Mouse (Mus musculus) embryonic facial prominence, embryonic 15.5 days (tissue): Measurements from ENCODE around the gene Alg5. TPM values are rescaled to one million over a fixed set of nuclear protein-coding genes. Genes with fewer than 3 reads are reported as not detected.

Experiments
- ATAC-seq: fragments of 200-750 bp; cut with Nextera tagmentation; 2 replicates; pipeline ENCODE4 v1.8.0; 2017; ENCODE audit warnings: low read depth, moderate TSS enrichment; ENCODE audit not compliant: insufficient number of reproducible peaks, low FRiP score, low TSS enrichment
- H3K27ac ChIP-seq: fragments of 300-500 bp; sonication (generic); replicated peaks from 2 replicates; pipeline ENCODE4 v1.5.1; 2015; ENCODE audit warnings: mild to moderate bottlenecking, inconsistent platforms
- H3K27me3 ChIP-seq: fragments of 300-500 bp; sonication (generic); 2 replicates; pipeline ENCODE4 v1.6.1; 2015; ENCODE audit warnings: inconsistent platforms
- H3K36me3 ChIP-seq: fragments of 300-500 bp; sonication (generic); 2 replicates; pipeline ENCODE4 v1.6.1; 2015; ENCODE audit warnings: mild to moderate bottlenecking, inconsistent platforms
- H3K4me1 ChIP-seq: fragments of 300-500 bp; sonication (generic); 2 replicates; pipeline ENCODE4 v1.6.1; 2015; ENCODE audit warnings: inconsistent platforms
- H3K4me2 ChIP-seq: fragments of 300-500 bp; sonication (generic); replicated peaks from 2 replicates; pipeline ENCODE4 v1.6.1; 2015; ENCODE audit warnings: mild to moderate bottlenecking, inconsistent platforms
- H3K4me3 ChIP-seq: fragments of 300-500 bp; sonication (generic); replicated peaks from 2 replicates; pipeline ENCODE4 v1.5.1; 2015; ENCODE audit warnings: mild to moderate bottlenecking, inconsistent platforms
- H3K9ac ChIP-seq: fragments of 300-500 bp; sonication (generic); 2 replicates; pipeline ENCODE4 v1.6.1; 2015; ENCODE audit warnings: inconsistent platforms
- H3K9me3 ChIP-seq: fragments of 300-500 bp; sonication (generic); replicated peaks from 2 replicates; pipeline ENCODE4 v1.6.1; 2016; ENCODE audit warnings: inconsistent platforms
- WGBS: fragments of 180-500 bp; shearing (Covaris S2); methylation state at CpG from one replicate; pipeline ENCODE4 v1.1.7; 2015; 5-methylcytosine and 5-hydroxymethylcytosine counted together
- polyA plus RNA-seq: library from polyadenylated mRNA; unstranded; fragments of >200 nt; fragmentation: Nextera tagmentation; extraction: Ambion mirVana; gene quantifications from 2 replicates; pipeline ENCODE4 v1.2.1, GENCODE M21; 2015

Gene Alg5
- polyA plus RNA-seq, 1 experiment from 2014 or later: 58.4 TPM

DNA sequence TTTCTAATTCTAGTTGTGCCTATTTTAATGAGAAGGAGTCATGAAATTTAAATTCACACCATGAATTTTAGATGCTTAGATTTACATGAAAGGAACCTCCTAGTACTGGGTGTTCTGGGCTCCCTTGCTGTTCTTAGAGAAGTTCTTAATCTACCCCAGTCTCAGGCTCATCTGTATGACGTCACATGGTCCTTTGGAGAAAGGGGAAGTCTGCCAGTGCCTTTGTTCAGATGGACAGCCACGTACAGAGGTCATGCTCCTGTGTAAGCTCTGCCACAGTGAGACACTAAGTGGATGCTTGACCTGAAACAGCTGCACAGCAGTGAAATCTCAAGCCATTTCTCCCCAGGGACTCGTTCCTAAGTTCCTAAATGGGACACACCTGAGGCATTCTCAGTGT, 16.4 kb upstream of the Alg5 start:
- Histone ChIP-seq H3K9me3 (no peaks in the 10 kb centered on the region), H3K4me1 (no peaks in the 10 kb centered on the region), H3K4me3 (no peak overlapping the region), H3K9ac (no peak overlapping the region), H3K36me3 (peaks cover 69% of the 10 kb centered on the region), H3K27ac (no peak overlapping the region), H3K27me3 (no peaks in the 10 kb centered on the region), H3K4me2 (no peak overlapping the region)
- WGBS: 73% methylated on average over 3 of the region's 3 CpGs
- ATAC-seq: no peak

DNA sequence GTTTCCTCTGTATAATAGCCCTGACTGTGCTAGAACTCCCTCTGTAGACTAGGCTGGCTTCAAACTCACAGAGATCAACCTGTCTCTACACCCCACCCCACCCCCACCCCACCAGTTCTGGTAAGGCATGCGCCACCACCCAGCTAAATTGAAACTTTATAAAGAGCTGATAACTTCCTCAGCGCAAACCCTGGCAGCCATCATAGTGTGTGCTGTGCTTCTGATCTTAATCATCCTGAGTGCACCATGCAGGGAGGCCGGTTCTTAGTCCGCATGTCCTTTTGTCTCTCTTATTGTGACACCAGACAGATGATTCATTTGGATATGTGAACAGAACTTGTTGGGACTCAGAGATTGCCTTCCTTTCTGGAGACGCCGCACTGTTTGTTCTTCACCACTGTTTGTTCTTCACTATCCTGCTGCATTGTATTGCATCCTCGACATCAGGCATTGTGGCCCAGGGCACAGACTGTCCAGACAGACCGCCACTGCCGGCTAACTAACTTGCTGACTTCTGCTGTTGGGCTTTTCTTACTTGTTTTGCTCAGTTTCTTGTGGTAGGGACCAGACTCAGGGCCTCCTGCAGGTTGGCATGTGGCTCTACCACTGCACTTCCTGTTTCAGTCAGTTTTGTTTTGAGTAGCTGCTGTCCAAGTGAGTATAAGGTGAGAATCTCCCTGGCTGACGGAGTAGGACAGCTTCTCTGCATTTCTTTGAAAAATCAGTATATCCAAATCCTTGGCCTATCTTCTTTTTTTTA, 11.4 kb upstream of the Alg5 start:
- no peak overlapping the region for H3K4me3 ChIP-seq
- H3K4me2 ChIP-seq: no peak overlapping the region
- H3K27me3 ChIP-seq: no peaks in the 10 kb centered on the region
- no peaks in the 10 kb centered on the region for H3K4me1 ChIP-seq
- H3K9ac ChIP-seq: no peak overlapping the region
- no peak overlapping the region for H3K27ac ChIP-seq
- no peaks in the 10 kb centered on the region for H3K9me3 ChIP-seq
- ATAC-seq: no peak
- WGBS: 90% methylated on average over 10 of the region's 10 CpGs
- peaks cover 63% of the 10 kb centered on the region for H3K36me3 ChIP-seq

DNA sequence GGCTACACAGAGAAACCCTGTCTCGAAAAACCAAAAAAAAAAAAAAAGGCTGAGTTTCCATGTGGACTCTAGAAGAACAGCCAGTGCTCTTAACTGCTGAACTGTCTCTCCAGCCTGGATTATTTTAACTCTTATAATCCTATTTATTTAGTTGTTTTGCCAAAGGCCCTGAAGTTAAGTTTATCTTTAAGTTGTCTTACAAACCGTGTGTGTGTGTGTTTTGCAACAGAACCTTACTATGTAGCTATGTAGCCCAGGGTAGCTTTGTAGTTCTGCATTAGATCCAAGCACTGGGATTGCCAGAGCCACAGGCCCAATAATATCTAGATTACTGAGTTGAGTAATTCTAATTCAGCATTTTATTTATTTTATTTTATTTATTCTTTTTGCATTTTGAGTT, 10.0 kb upstream of the Alg5 start:
- no peak for ATAC-seq
- no peak overlapping the region for H3K9ac ChIP-seq

DNA sequence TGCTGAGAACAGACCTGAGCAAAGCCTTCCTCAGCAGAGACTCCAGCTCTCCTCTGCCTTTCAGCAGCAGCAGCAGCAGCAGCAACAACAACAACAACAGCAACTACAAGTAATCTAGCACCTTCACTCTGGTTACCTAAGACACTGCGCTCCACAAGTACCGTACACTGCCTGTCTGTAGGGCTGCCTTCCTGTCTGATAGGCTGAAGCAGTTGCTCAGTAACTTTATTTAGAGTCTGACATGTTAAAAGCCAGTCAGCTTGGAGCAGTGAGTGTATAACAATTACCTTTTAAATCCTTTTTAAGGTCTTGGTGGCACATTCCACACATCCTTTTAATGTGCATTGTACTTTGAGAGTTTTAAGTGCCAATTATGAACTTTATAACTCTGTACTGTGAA, 7.8 kb upstream of the Alg5 start:
- Histone ChIP-seq H3K9ac (no peak overlapping the region), H3K27me3 (no peaks in the 10 kb centered on the region), H3K9me3 (no peaks in the 10 kb centered on the region), H3K4me1 (no peaks in the 10 kb centered on the region), H3K4me2 (no peak overlapping the region), H3K4me3 (no peak overlapping the region), H3K36me3 (peaks cover 79% of the 10 kb centered on the region), H3K27ac (no peak overlapping the region)
- ATAC-seq: no peak
- 91% methylated on average over 2 of the region's 2 CpGs for WGBS

More for the DNA sequence above, 10.0 kb upstream of the Alg5 start:
- H3K4me2 ChIP-seq: no peak overlapping the region
- H3K27ac ChIP-seq: no peak overlapping the region
- no peaks in the 10 kb centered on the region for H3K9me3 ChIP-seq
- WGBS: 68% methylated on average over 2 of the region's 2 CpGs
- H3K4me1 ChIP-seq: no peaks in the 10 kb centered on the region
- peaks cover 74% of the 10 kb centered on the region for H3K36me3 ChIP-seq
- H3K27me3 ChIP-seq: no peaks in the 10 kb centered on the region
- H3K4me3 ChIP-seq: no peak overlapping the region

DNA sequence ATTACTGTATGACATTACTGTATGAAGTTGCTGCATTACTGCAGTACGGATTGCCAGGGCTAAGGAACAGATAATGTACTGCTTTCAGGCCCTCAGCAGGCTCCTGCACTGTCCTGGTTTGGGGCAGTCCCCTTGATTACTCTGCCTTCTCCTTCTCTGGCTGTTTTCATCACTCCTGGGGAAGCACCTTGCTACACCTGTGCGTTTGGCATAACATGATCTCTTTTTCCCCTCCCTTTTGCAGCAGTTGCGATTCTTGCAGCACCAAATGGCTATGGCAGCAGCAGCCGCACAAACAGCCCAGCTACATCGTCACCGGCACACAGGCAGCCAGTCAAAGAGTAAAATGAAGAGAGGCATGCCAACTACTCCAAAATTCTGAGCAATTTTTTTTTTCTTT, 7.2 kb upstream of the Alg5 start:
- H3K4me3 ChIP-seq: no peak overlapping the region
- no peaks in the 10 kb centered on the region for H3K9me3 ChIP-seq
- H3K27me3 ChIP-seq: no peaks in the 10 kb centered on the region
- H3K4me1 ChIP-seq: no peaks in the 10 kb centered on the region
- no peak overlapping the region for H3K4me2 ChIP-seq
- 93% methylated on average over 6 of the region's 6 CpGs for WGBS
- no peak for ATAC-seq
- H3K36me3 ChIP-seq: peaks cover 79% of the 10 kb centered on the region
- H3K27ac ChIP-seq: no peak overlapping the region
- H3K9ac ChIP-seq: no peak overlapping the region

DNA sequence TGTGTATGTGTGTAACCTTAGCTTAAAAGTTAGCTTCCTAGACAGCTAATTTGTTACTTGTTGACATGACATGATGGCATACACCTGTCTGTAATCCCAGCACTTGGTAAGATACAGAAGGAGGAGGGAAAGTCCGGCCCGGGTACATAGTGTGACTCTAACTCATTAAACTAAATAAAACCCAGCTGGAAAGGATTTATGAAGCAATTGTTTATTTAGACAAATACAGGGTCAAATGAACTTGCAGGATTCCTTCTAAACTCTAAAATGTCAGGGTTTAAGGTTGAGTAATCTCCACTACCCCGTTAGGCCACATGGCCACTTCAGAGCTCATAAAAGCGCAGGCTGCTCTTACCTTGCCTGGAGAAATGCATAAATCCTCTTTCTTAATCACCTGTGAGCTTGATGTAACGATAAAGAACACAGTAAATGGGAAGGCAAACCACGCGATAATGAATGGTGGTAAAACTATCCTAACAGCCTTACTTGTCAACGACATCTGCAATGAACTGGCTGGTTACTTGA, 3.7 kb upstream of the Alg5 start:
- Histone ChIP-seq H3K27ac (no peak overlapping the region), H3K27me3 (no peaks in the 10 kb centered on the region), H3K36me3 (peaks cover 63% of the 10 kb centered on the region), H3K4me3 (no peak overlapping the region), H3K4me1 (peaks cover 5% of the 10 kb centered on the region; the same call in 1 of the 2 replicates), H3K9ac (no peak overlapping the region), H3K4me2 (no peak overlapping the region), H3K9me3 (no peaks in the 10 kb centered on the region)
- 73% methylated on average over 8 of the region's 8 CpGs for WGBS
- no peak for ATAC-seq

DNA sequence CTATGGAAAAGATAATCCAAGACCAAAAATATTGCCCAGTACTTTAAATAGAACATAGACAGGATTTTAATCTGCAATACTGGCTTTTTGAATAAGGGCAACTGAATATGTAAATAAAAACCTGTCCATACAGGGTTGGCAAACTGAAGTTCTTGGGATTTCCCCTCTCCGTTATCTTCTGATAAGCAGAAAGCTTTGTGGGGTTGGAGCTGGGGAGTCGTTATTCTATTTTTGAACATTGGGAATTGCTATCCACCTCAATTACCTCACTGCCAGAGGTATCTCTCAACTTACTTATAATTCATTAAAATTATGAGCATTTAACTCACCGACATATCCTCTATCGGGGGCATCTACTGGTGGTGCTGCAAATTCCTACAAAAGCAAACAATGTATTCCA, 3.0 kb upstream of the Alg5 start:
- no peaks in the 10 kb centered on the region for H3K9me3 ChIP-seq
- peaks cover 5% of the 10 kb centered on the region; the same call in 1 of the 2 replicates for H3K4me1 ChIP-seq
- H3K4me3 ChIP-seq: no peak overlapping the region
- peaks cover 56% of the 10 kb centered on the region for H3K36me3 ChIP-seq
- H3K27ac ChIP-seq: no peak overlapping the region
- no peak overlapping the region for H3K4me2 ChIP-seq
- no peak overlapping the region for H3K9ac ChIP-seq
- 84% methylated on average over 4 of the region's 4 CpGs for WGBS
- H3K27me3 ChIP-seq: no peaks in the 10 kb centered on the region
- no peak for ATAC-seq

DNA sequence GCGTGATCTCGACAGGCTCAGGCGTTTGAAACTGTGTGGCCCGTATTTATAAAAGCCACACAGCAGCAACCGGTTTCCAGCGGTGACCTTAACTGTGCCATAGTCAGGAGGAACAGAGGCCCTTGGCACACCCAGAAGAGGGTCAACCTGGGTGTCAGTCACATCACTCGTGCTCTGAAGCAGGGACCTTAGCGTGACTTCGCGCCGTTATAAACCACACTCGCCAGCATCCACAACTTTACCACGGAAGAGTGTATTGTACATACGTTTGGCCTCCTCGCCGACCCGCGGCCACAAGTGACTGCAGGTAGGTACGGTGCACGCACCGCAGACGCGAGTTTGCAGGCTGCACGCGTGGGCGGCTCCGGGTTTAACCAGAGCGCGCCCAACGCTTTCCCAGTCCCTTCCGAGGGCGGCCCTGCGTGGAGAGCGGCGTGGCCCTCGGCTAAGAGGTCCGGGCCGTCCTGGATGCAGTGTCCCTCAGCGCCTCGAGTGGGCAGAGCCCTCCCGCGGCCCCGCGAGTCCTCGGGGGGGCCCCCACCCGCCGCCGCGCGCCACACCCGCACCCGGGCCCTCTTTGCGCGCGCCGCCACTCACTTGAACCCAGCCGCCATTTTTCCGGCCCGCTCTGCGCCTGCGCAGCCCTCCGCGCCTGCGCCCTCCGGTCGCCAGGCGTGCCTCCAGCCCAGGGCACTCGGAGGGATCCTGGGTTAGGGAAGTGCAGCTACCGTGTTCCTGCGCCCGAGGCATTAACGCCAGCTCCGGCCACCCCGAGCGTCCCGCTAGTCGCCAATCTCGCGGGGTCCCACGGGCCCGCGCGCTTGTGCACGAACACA, 710 bp upstream of the Alg5 start:
- WGBS: under 1% methylated on average over 84 of the region's 84 CpGs
- H3K4me2 ChIP-seq: peak overlapping the region; percentile 77
- H3K36me3 ChIP-seq: peaks cover 49% of the 10 kb centered on the region

DNA sequence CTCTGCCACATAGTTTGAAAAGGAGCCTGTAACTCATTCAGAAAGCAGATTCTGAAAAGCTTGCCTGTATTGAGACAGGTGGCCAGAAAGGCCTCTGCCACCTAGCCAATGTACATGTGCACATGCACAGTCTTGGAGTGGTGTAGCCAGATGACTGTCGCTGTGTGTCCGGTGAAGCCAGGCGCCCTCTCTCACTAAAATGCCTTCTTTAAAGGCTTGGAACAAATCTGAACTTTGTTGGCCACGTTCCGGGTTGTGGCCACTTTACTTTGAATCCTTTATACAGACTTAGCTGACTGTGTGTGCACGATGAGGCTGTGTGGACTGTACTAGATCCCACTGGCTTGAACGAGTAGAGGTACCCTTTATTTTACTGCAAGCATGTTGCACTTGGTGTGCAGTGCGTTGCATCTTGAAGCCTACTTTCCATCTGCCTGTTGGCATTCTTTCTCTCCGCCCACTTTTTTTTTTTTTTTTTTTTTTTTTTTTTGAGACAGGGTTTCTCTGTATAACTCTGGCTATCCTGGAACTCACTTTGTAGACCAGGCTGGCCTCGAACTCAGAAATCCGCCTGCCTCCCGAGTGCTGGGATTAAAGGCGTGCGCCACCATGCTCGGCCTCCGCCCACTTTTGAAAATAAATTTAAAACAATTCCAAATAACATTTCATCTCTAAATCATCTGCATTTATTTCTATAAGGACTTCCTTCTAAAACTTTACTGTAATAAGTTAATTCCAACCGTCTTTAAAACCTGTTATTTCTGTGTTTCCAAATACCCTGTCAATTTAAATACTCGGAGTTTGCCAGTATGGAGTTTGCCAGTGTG, 975 bp downstream of the Alg5 start:
- H3K27ac ChIP-seq: peak overlapping the region; percentile 100

More for the DNA sequence above, 710 bp upstream of the Alg5 start:
- H3K4me3 ChIP-seq: peak overlapping the region; percentile 94
- peak overlapping the region; percentile 83 for H3K9ac ChIP-seq
- no peaks in the 10 kb centered on the region for H3K9me3 ChIP-seq
- peak overlapping the region; percentile 100 for H3K27ac ChIP-seq
- H3K4me1 ChIP-seq: peaks cover 5% of the 10 kb centered on the region; the same call in 1 of the 2 replicates
- peak; percentile 94 for ATAC-seq
- no peaks in the 10 kb centered on the region for H3K27me3 ChIP-seq

DNA sequence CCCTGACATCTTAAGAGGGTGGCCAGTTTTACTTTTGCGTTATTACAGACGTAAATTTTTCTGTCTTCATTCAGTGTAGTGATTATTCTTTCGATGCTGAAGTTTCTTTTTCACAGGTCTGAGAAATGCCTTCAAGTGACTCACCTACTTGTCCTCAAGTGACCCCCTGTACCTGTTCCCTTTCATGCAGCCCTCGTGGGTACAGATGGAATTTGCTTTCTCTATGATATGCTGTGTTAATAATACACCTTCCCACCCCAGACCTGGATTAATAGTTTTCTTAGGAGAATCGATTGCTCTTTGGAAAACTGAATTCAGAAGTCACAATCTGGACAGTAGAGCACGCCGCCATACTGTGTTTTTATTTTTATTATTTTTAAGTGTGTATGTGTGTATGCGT, 2.0 kb downstream of the Alg5 start:
- Histone ChIP-seq H3K4me1 (peaks cover 5% of the 10 kb centered on the region; the same call in 1 of the 2 replicates), H3K27ac (no peak overlapping the region), H3K4me2 (no peak overlapping the region), H3K9ac (no peak overlapping the region), H3K36me3 (peaks cover 45% of the 10 kb centered on the region), H3K27me3 (no peaks in the 10 kb centered on the region), H3K4me3 (no peak overlapping the region), H3K9me3 (no peaks in the 10 kb centered on the region)
- WGBS: 94% methylated on average over 8 of the region's 8 CpGs
- ATAC-seq: no peak

More for the DNA sequence above, 975 bp downstream of the Alg5 start:
- peak overlapping the region; percentile 94 for H3K4me3 ChIP-seq
- no peak for ATAC-seq
- peaks cover 45% of the 10 kb centered on the region for H3K36me3 ChIP-seq
- H3K9ac ChIP-seq: peak overlapping the region; percentile 83
- no peaks in the 10 kb centered on the region for H3K9me3 ChIP-seq
- WGBS: 50% methylated on average over 18 of the region's 18 CpGs
- H3K27me3 ChIP-seq: no peaks in the 10 kb centered on the region
- H3K4me2 ChIP-seq: peak overlapping the region; percentile 77
- H3K4me1 ChIP-seq: peaks cover 5% of the 10 kb centered on the region; the same call in 1 of the 2 replicates

DNA sequence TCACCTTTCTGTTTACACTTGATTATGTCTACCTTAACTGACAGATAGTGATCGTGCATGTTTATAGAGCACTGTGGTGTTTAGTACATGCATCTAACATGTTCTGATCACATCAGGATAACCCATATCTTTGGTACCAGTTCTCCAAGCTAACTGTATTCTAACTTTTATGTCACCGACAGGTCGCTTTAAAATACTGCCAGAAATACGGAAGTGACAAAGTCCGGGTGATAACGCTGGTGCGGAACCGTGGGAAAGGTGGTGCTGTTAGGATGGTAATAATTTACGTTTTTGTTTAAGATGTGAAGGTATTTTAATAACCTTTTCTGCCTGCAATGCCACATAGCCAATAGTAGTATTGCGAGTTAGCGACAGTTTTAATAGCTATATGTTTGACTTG, 6.6 kb downstream of the Alg5 start:
- no peak overlapping the region for H3K9ac ChIP-seq
- H3K9me3 ChIP-seq: no peaks in the 10 kb centered on the region
- no peak overlapping the region for H3K4me3 ChIP-seq
- no peak for ATAC-seq
- no peak overlapping the region for H3K4me2 ChIP-seq
- no peaks in the 10 kb centered on the region for H3K27me3 ChIP-seq
- no peak overlapping the region for H3K27ac ChIP-seq
- no peaks in the 10 kb centered on the region for H3K4me1 ChIP-seq
- WGBS: 96% methylated on average over 11 of the region's 11 CpGs
- H3K36me3 ChIP-seq: peaks cover 83% of the 10 kb centered on the region
